Mouse (Mus musculus) heart, embryonic 14.5 days (tissue): ENCODE results near the gene Pou2f2. TPM values are rescaled to one million over a fixed set of nuclear protein-coding genes. Genes with fewer than 3 reads are reported as not detected.
A peak's percentile ranks its signal among the peaks of the same experiment; 100 is the strongest.

Source experiments
- ATAC-seq: fragments of 200-750 bp; cut with Nextera tagmentation; 2 replicates; pipeline ENCODE4 v1.8.0; 2017; ENCODE audit warnings: low read depth, moderate TSS enrichment; ENCODE audit not compliant: insufficient number of reproducible peaks, insufficient read depth, low FRiP score
- H3K27ac ChIP-seq, 2 experiments: fragments of 200-500 bp in 1 of 2; fragments of 300-500 bp in 1 of 2; sonication (generic) in 1 of 2; replicated peaks in 1 of 2; 2 replicates each; pipeline ENCODE4 v1.5.1; 2012 to 2014; ENCODE audit warnings: low read depth in 2 of 2, low read length in 2 of 2, control low read depth in 1 of 2, mild to moderate bottlenecking in 1 of 2, mixed read lengths in 1 of 2; ENCODE audit not compliant: control insufficient read depth in 1 of 2, insufficient read depth in 1 of 2
- H3K27me3 ChIP-seq: fragments of 300-500 bp; sonication (generic); 2 replicates; pipeline ENCODE4 v1.6.1; 2014; ENCODE audit warnings: mild to moderate bottlenecking, low read length, control low read depth; ENCODE audit not compliant: control insufficient read depth, insufficient read depth
- H3K36me3 ChIP-seq: fragments of 300-500 bp; sonication (generic); 2 replicates; pipeline ENCODE4 v1.6.1; 2014; ENCODE audit warnings: mild to moderate bottlenecking, control low read depth, low read length, mixed read lengths; ENCODE audit not compliant: control insufficient read depth, insufficient read depth
- H3K4me1 ChIP-seq, 2 experiments: fragments of 200-500 bp in 1 of 2; fragments of 300-500 bp in 1 of 2; sonication (generic) in 1 of 2; 2 replicates each; pipeline ENCODE4 v1.6.1; 2012 to 2014; ENCODE audit warnings: low read length in 2 of 2, control low read depth in 1 of 2, mixed read lengths in 1 of 2; ENCODE audit not compliant: control insufficient read depth in 2 of 2, insufficient read depth in 2 of 2
- H3K4me2 ChIP-seq: fragments of 300-500 bp; sonication (generic); 2 replicates; pipeline ENCODE4 v1.6.1; 2014; ENCODE audit warnings: mild to moderate bottlenecking, low read length
- H3K4me3 ChIP-seq, 2 experiments: fragments of 200-500 bp in 1 of 2; fragments of 300-500 bp in 1 of 2; sonication (generic) in 1 of 2; 2 replicates each; pipeline ENCODE4 v1.5.1; 2012 to 2014; ENCODE audit warnings: low read length in 2 of 2, mild to moderate bottlenecking in 2 of 2, control low read depth in 1 of 2, low read depth in 1 of 2, moderate library complexity in 1 of 2; ENCODE audit not compliant: control insufficient read depth in 1 of 2, insufficient read depth in 1 of 2
- H3K9ac ChIP-seq: fragments of 300-500 bp; sonication (generic); 2 replicates; pipeline ENCODE4 v1.6.1; 2014; ENCODE audit warnings: mild to moderate bottlenecking, low read length
- H3K9me3 ChIP-seq: fragments of 300-500 bp; sonication (generic); 2 replicates; pipeline ENCODE4 v1.6.1; 2016; ENCODE audit warnings: low read length, control low read depth; ENCODE audit not compliant: control insufficient read depth
- WGBS: fragments of 180-500 bp; shearing (Covaris S2); extraction: QIAGEN DNeasy Blood & Tissue Kit; methylation state at CpG from one replicate; pipeline ENCODE4 v1.1.7; 2014; 5-methylcytosine and 5-hydroxymethylcytosine counted together
- polyA plus RNA-seq: library from polyadenylated mRNA; unstranded; fragments of >200 nt; fragmentation: Nextera tagmentation; extraction: Ambion mirVana; gene quantifications from 2 replicates; pipeline ENCODE4 v1.2.1, GENCODE M21; 2014

Pou2f2 gene
- polyA plus RNA-seq, 1 experiment from 2014 or later = 0.50 TPM

- peak overlapping the region in 1 of 2 experiments; percentile 87; a peak in 3 of 4 replicates for H3K27ac ChIP-seq
- H3K9ac ChIP-seq = peak overlapping the region; percentile 75
- H3K4me1 ChIP-seq = peaks cover 13 to 26% of the 10 kb centered on the region in 2 experiments
- no peaks in the 10 kb centered on the region for H3K9me3 ChIP-seq
- no peaks in the 10 kb centered on the region for H3K27me3 ChIP-seq
- no peak for ATAC-seq
- peaks cover 36% of the 10 kb centered on the region for H3K36me3 ChIP-seq
- WGBS = under 1% methylated on average over 16 of the region's 16 CpGs
- H3K4me2 ChIP-seq = peak overlapping the region; percentile 93
- H3K4me3 ChIP-seq = peak overlapping the region; percentile 51 to 55
Measured at GRCm38 (mm10) chr7:25219416-25219750, 39.9 kb upstream of the Pou2f2 start.

- Histone ChIP-seq H3K9me3 (no peaks in the 10 kb centered on the region), H3K27me3 (no peaks in the 10 kb centered on the region), H3K27ac (peak overlapping the region; percentile 64 to 87), H3K4me3 (peak overlapping the region; percentile 51 to 55), H3K4me1 (peaks cover 13 to 26% of the 10 kb centered on the region in 2 experiments), H3K9ac (peak overlapping the region; percentile 75), H3K36me3 (peaks cover 34% of the 10 kb centered on the region), H3K4me2 (peak overlapping the region; percentile 93)
- WGBS = under 1% methylated on average over 53 of the region's 53 CpGs
- no peak for ATAC-seq
Measured at GRCm38 (mm10) chr7:25218705-25219415, 39.3 kb upstream of the Pou2f2 start.

GRCm38 (mm10) chr7:25217653-25218395 lies 38.3 kb upstream of the Pou2f2 start:
- Histone ChIP-seq H3K36me3 (peaks cover 25% of the 10 kb centered on the region), H3K4me2 (peak overlapping the region; percentile 93), H3K9ac (peak overlapping the region; percentile 75; the same call in 1 of the 2 replicates), H3K27ac (no peak overlapping the region), H3K4me3 (peak overlapping the region in 1 of 2 experiments; percentile 55; a peak in 1 of 4 replicates), H3K9me3 (no peaks in the 10 kb centered on the region), H3K4me1 (peaks cover 13 to 25% of the 10 kb centered on the region in 2 experiments), H3K27me3 (no peaks in the 10 kb centered on the region)
- no peak for ATAC-seq
- 70% methylated on average over 12 of the region's 12 CpGs for WGBS

- WGBS = 83% methylated on average over 2 of the region's 2 CpGs
Measured at GRCm38 (mm10) chr7:25214172-25214571, 34.6 kb upstream of the Pou2f2 start.

GRCm38 (mm10) chr7:25213099-25213498 lies 33.6 kb upstream of the Pou2f2 start:
- ATAC-seq = no peak
- H3K9ac ChIP-seq = no peak overlapping the region
- no peaks in the 10 kb centered on the region for H3K9me3 ChIP-seq
- peaks cover 57% of the 10 kb centered on the region for H3K36me3 ChIP-seq
- no peak overlapping the region for H3K4me3 ChIP-seq
- H3K4me1 ChIP-seq = no peaks in the 10 kb centered on the region
- no peak overlapping the region for H3K4me2 ChIP-seq
- 62% methylated on average over 3 of the region's 3 CpGs for WGBS
- H3K27ac ChIP-seq = no peak overlapping the region
- H3K27me3 ChIP-seq = no peaks in the 10 kb centered on the region

More at GRCm38 (mm10) chr7:25214172-25214571, 34.6 kb upstream of the Pou2f2 start:
- no peaks in the 10 kb centered on the region for H3K9me3 ChIP-seq
- no peaks in the 10 kb centered on the region for H3K27me3 ChIP-seq
- H3K4me1 ChIP-seq = peaks cover 2 to 5% of the 10 kb centered on the region in 2 experiments; a peak in 3 of 4 replicates
- ATAC-seq = no peak
- no peak overlapping the region for H3K4me2 ChIP-seq
- H3K27ac ChIP-seq = no peak overlapping the region
- no peak overlapping the region for H3K9ac ChIP-seq
- no peak overlapping the region for H3K4me3 ChIP-seq
- peaks cover 50% of the 10 kb centered on the region for H3K36me3 ChIP-seq

DNA sequence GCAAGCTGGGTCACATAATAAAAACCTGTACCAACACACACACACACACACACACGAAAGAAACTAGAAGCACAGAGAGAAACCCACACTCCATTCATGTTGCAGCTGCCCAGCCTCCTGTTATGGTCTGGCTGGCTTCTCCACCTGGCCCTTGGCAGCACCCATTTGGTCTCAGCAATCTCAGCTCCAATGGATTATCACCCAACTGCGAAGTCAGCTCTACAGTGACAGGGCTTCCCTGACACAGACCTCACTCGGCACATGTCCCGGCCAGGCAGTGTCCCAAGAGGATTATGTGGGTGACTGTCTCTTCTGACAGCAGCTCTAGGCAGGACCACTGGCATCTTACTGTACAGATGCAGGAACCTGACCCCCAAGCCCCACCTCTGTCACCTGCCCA lies 31.0 kb upstream of the Pou2f2 start:
- Histone ChIP-seq H3K4me3 (no peak overlapping the region), H3K27ac (no peak overlapping the region), H3K36me3 (peaks cover 48% of the 10 kb centered on the region), H3K9ac (no peak overlapping the region), H3K9me3 (no peaks in the 10 kb centered on the region), H3K27me3 (no peaks in the 10 kb centered on the region), H3K4me1 (peaks cover 0 to under 1% of the 10 kb centered on the region in 2 experiments; a peak in 2 of 4 replicates), H3K4me2 (no peak overlapping the region)
- WGBS = 82% methylated on average over 4 of the region's 4 CpGs
- ATAC-seq = no peak

DNA sequence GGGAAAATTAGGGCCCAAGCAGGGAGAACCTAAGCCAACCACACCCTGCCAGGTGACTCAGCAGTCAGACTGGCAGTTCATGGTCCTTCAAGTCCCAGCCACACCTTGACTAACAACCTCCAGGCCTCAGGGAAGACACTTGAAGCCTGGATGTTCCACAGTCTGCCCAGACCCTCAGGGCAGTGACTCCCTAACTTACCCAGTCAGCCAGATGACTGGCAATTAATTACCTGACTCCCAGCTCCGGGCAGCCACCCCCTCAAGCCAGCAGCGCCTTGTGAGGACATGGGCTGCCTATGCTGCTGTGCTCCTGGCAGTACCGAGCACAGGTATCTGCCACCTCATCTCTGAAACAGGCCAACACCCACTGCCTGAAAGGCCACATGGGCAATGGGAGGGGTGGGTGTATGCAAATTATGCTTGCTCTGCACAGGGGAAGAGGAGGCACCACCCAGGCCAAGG lies 29.7 kb upstream of the Pou2f2 start:
- Histone ChIP-seq H3K27me3 (no peaks in the 10 kb centered on the region), H3K4me2 (no peak overlapping the region), H3K9ac (no peak overlapping the region), H3K36me3 (peaks cover 44% of the 10 kb centered on the region), H3K4me3 (no peak overlapping the region), H3K4me1 (peaks cover 6 to 7% of the 10 kb centered on the region in 2 experiments; a peak in 3 of 4 replicates), H3K27ac (no peak overlapping the region), H3K9me3 (no peaks in the 10 kb centered on the region)
- no peak for ATAC-seq
- 89% methylated on average over 3 of the region's 3 CpGs for WGBS
